Mouse (Mus musculus) heart, adult 9 months (tissue): ENCODE results near the gene Arhgap20.

Experiments used
- DNase-seq, 2 experiments: peaks; one replicate each; pipeline ENCODE4 v3.0.0; 2022; ENCODE audit warnings: low spot score in 2 of 2

Arhgap20 gene

GRCm38 (mm10) chr9:51799156-51799555 is 34.0 kb downstream of the Arhgap20 start:
- peak; percentile 17 to 50 for DNase-seq

GRCm38 (mm10) chr9:51807272-51807671 is 42.1 kb downstream of the Arhgap20 start:
- DNase-seq = no peak

GRCm38 (mm10) chr9:51812931-51813330 is 47.8 kb downstream of the Arhgap20 start:
- DNase-seq = no peak

GRCm38 (mm10) chr9:51824516-51824915 is 59.4 kb downstream of the Arhgap20 start:
- DNase-seq = no peak

GRCm38 (mm10) chr9:51831596-51831995 is 66.5 kb downstream of the Arhgap20 start:
- no peak for DNase-seq

- no peak for DNase-seq
Measured at GRCm38 (mm10) chr9:51832368-51832767, 67.2 kb downstream of the Arhgap20 start.

- DNase-seq = peak in 1 of 2 experiments; percentile 8
Measured at GRCm38 (mm10) chr9:51837716-51838115, 72.6 kb downstream of the Arhgap20 start.

- DNase-seq = no peak
Measured at GRCm38 (mm10) chr9:51843216-51843615, 78.1 kb downstream of the Arhgap20 start.

- DNase-seq = no peak
Measured at GRCm38 (mm10) chr9:51845796-51846195, 80.7 kb downstream of the Arhgap20 start.

GRCm38 (mm10) chr9:51853772-51854171 is 88.6 kb downstream of the Arhgap20 start:
- no peak for DNase-seq

- DNase-seq = no peak
Measured at GRCm38 (mm10) chr9:51864273-51864672, 99.1 kb downstream of the Arhgap20 start.

- no peak for DNase-seq
Measured at GRCm38 (mm10) chr9:51866634-51867033, 101.5 kb downstream of the Arhgap20 start.

GRCm38 (mm10) chr9:51869056-51869455 is 103.9 kb downstream of the Arhgap20 start:
- DNase-seq = no peak

- no peak for DNase-seq
Measured at GRCm38 (mm10) chr9:51874348-51874747, 109.2 kb downstream of the Arhgap20 start.

- DNase-seq = no peak
Measured at GRCm38 (mm10) chr9:51875531-51875930, 110.4 kb downstream of the Arhgap20 start.

- DNase-seq = peak; percentile 3 to 7
Measured at GRCm38 (mm10) chr9:51881386-51881785, 116.2 kb downstream of the Arhgap20 start.

- no peak for DNase-seq
Measured at GRCm38 (mm10) chr9:51881881-51882280, 116.7 kb downstream of the Arhgap20 start.

- DNase-seq = peak in 1 of 2 experiments; percentile 22
Measured at GRCm38 (mm10) chr9:51883319-51883718, 118.2 kb downstream of the Arhgap20 start.

- no peak for DNase-seq
Measured at GRCm38 (mm10) chr9:51892921-51893320, 127.8 kb downstream of the Arhgap20 start.
